ENCODE assay signal across 28 mouse cellular contexts in the genomic region with DNA sequence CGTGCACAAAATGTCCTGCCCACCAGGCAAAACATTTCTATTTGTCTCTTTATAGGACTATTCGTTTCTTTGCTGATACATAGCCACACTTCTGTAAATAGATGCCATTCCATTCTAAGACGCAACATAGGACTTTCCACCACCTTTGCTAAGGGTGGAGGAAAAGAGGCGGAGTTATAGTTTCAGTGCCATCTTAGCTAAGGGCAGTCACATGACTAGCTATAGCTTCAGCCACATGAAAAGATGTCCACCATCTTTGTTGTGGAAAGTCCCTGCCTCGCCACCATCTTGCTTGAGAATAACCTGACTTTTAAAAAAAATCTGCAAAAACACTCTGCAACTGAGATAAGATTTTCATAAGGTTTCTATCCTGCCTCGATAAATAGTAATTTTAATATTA. TPM values are rescaled to one million over a fixed set of nuclear protein-coding genes. Genes with fewer than 3 reads are reported as not detected.
DNase-seq lines count a peak whose midpoint lies in the region; TF ChIP-seq lines count a peak whose summit lies in the region.
"Had no signal": no experiment of that assay in that cellular context is flagged by ENCODE, and none has a peak within 500 bp of the region (broad histone marks: within the 10 kb centered on the region; RNA-seq: fewer than 3 reads in every experiment).

No protein-coding gene starts in this region.

- no peaks in the 10 kb centered on the region for H3K27me3 ChIP-seq in spleen, adult 2 months (ENCODE audit: control insufficient read depth, insufficient read depth, low read length)
- H3K27me3 ChIP-seq: forebrain, embryonic 15.5 days; heart, embryonic 15.5 days; hindbrain, embryonic 12.5 days; intestine, embryonic 15.5 days; midbrain, embryonic 15.5 days; neural tube, embryonic 12.5 days; stomach, embryonic 15.5 days had no signal

- intact Hi-C loops in gastrocnemius, adult 2 months (cut with DNase I), result no loop called here
- intact Hi-C loops in gastrocnemius, postnatal 36 days (cut with DNase I), result no loop called here

- H3K36me3 ChIP-seq in spleen, adult 2 months (ENCODE audit: control insufficient read depth, insufficient read depth, low read length), result no peaks in the 10 kb centered on the region
- H3K36me3 ChIP-seq: forebrain, embryonic 15.5 days; heart, embryonic 15.5 days; hindbrain, embryonic 12.5 days; intestine, embryonic 15.5 days; midbrain, embryonic 10.5 days; midbrain, embryonic 15.5 days; neural tube, embryonic 12.5 days; stomach, embryonic 15.5 days had no signal

- peaks cover 10% of the 10 kb centered on the region; the same call in 1 of the 2 replicates for H3K4me1 ChIP-seq in spleen, adult 2 months (ENCODE audit: control insufficient read depth, insufficient read depth, insufficient read length)
- H3K4me1 ChIP-seq: forebrain, embryonic 15.5 days; midbrain, embryonic 10.5 days; midbrain, embryonic 15.5 days; neural tube, embryonic 12.5 days had no signal

- no peak for DNase-seq in gastrocnemius, adult 2 months
- no peak for DNase-seq in gastrocnemius, postnatal 36 days
- no peak for DNase-seq in spleen, adult 2 months (ENCODE audit: low read depth in 1 of 2, low spot score in 2 of 2)
- DNase-seq in spleen, postnatal 14 days (ENCODE audit: low spot score in 2 of 2), result no peak
- peak; percentile 64 for DNase-seq in R1 (ENCODE audit: low read depth, low spot score)
- DNase-seq in kidney, adult 18-20 months, result no peak
- no peak for DNase-seq in cerebellum, adult 8-10 months
- DNase-seq: adrenal gland, postnatal 10 days; cerebellum, adult 11 months; cerebellum, adult 9-11 months; embryo, embryonic 11 days; heart, postnatal 36 days; kidney, adult 8-10 months; kidney, postnatal 4 days; lung, embryonic 14.5 days; lung, postnatal 14 days; right cerebral cortex, adult 18-20 months had no signal

- no peak overlapping the region for H3K4me3 ChIP-seq in gastrocnemius, adult 2 months
- H3K4me3 ChIP-seq in spleen, adult 2 months (ENCODE audit: extremely low read depth, insufficient read depth, insufficient read length), result no peak overlapping the region
- H3K4me3 ChIP-seq: forebrain, embryonic 15.5 days; heart, embryonic 15.5 days; hindbrain, embryonic 12.5 days; intestine, embryonic 15.5 days; midbrain, embryonic 10.5 days; midbrain, embryonic 15.5 days; neural tube, embryonic 12.5 days; stomach, embryonic 15.5 days had no signal

- no peak for TF ChIP-seq CTCF in gastrocnemius, adult 2 months (IDR thresholded peaks at IDR 0.05)
- TF ChIP-seq CTCF in spleen, adult 2 months (IDR thresholded peaks at IDR 0.05; ENCODE audit: extremely low read depth, insufficient read depth, insufficient read length, insufficient replicate concordance), result no peak

- peak overlapping the region; percentile 68 for H3K27ac ChIP-seq in gastrocnemius, adult 2 months
- H3K27ac ChIP-seq in spleen, adult 2 months (ENCODE audit: insufficient read depth, low read length), result peak overlapping the region; percentile 37
- H3K27ac ChIP-seq: forebrain, embryonic 15.5 days; heart, embryonic 15.5 days; hindbrain, embryonic 12.5 days; hindbrain, postnatal 0 days; intestine, embryonic 15.5 days; kidney, postnatal 0 days; liver, embryonic 14.5 days; midbrain, embryonic 10.5 days; midbrain, embryonic 15.5 days; neural tube, embryonic 12.5 days; stomach, embryonic 15.5 days had no signal

- no peak for TF ChIP-seq POLR2A in spleen, adult 2 months (IDR thresholded peaks at IDR 0.05; ENCODE audit: low read depth, low read length)

- WGBS in spleen, adult 2 months, result 90% methylated on average over 6 of the region's 6 CpGs

RNA-seq across cellular contexts. Expression of gene Wipf1, which starts 15.4 kb away (rescaled TPM):
- 10 to 100 TPM in 1 of 2 experiments, 1 to 10 TPM in 1; 7.0 to 11.7 TPM for total RNA-seq in gastrocnemius, adult 2 months (2021)
- 1 to 10 TPM; 9.7 to 9.8 TPM for total RNA-seq in gastrocnemius, postnatal 36 days (2021)
- polyA plus RNA-seq in spleen, adult 2 months (2012; rRNA removed), result 58.7 and 72.8 TPM in 2 replicates
